Mouse (Mus musculus) megakaryocyte, embryonic 14.5 days (primary cell): ENCODE measurements around the gene Rora.

ENCODE experiments used
- FLI1 ChIP-seq: IDR thresholded peaks from 2 replicates; pipeline ENCODE4 v1.6.1; 2012; ENCODE audit warnings: low read length, inconsistent platforms, mixed read lengths
- GATA1 ChIP-seq: IDR thresholded peaks from 3 replicates; pipeline ENCODE4 v1.6.1; 2012; ENCODE audit warnings: mixed read lengths, low read length, inconsistent platforms, borderline replicate concordance

- TF ChIP-seq GATA1 (no peak), FLI1 (no peak)
These were observed 437.2 kb downstream of the Rora start for GRCm38 (mm10) chr9:69090749-69091270.
